Mouse (Mus musculus) heart, adult 8-10 months (tissue): ENCODE data around the gene Pias4. TPM values are rescaled to one million over a fixed set of nuclear protein-coding genes. Genes with fewer than 3 reads are reported as not detected.

Experiments
- microRNA-seq: library from miRNA; unstranded; fragments of <30 nt; microRNA quantifications from one replicate; pipeline ENCODE4 v1.2.0, GENCODE M21; 2022
- total RNA-seq, 4 experiments: library from RNA; stranded (reverse); gene quantifications; 2 replicates each; pipeline ENCODE4 v1.2.4; 2022

The Pias4 gene
- total RNA-seq, 4 experiments from 2014 or later = 16.8 to 18.6 (median 17.0) TPM

Small RNA genes within 50 kb of the gene (microRNA-seq; reads per million reads assigned to microRNA genes)
- not detected for gene Mir5615-1
- gene Mir5615-2 = not detected

Other genes with a start within 250 kb of the Pias4 start
- gene Lmnb2, start 249.7 kb downstream of the Pias4 start, total RNA-seq = 1 to 10 TPM; 3.5 to 6.3 (median 4.8) TPM
- 10 to 100 TPM in 2 of 4 experiments, 1 to 10 TPM in 2; 5.0 to 18.1 (median 12.0) TPM for gene Gadd45b, start 237.8 kb downstream of the Pias4 start, total RNA-seq
- 1 to 10 TPM; 1.0 to 1.7 (median 1.5) TPM for gene Gng7, start 153.0 kb downstream of the Pias4 start, total RNA-seq
- gene Diras1, start 142.3 kb downstream of the Pias4 start, total RNA-seq = under 1 TPM in 1 of 4 experiments, not detected in 3; 0.44 TPM
- 10 to 100 TPM; 12.1 to 14.1 (median 12.7) TPM for gene Slc39a3, start 130.5 kb downstream of the Pias4 start, total RNA-seq
- 100 to 1,000 TPM in 2 of 4 experiments, 10 to 100 TPM in 2; 92.0 to 102 (median 99.4) TPM for gene Sgta, start 107.7 kb downstream of the Pias4 start, total RNA-seq
- 10 to 100 TPM; 12.3 to 14.9 (median 13.2) TPM for gene Thop1, start 97.9 kb downstream of the Pias4 start, total RNA-seq
- under 1 TPM in 3 of 4 experiments, not detected in 1; 0.14 to 0.53 (median 0.27) TPM for gene Creb3l3, start 69.0 kb downstream of the Pias4 start, total RNA-seq
- 100 to 1,000 TPM; 110 to 137 (median 130) TPM for gene Map2k2, start 62.0 kb downstream of the Pias4 start, total RNA-seq
- 10 to 100 TPM; 39.4 to 41.9 (median 40.7) TPM for gene Zbtb7a, start 32.7 kb downstream of the Pias4 start, total RNA-seq
- 1,000 to 10,000 TPM; 1,076 to 1,267 (median 1,170) TPM for gene Eef2, start 8.7 kb upstream of the Pias4 start, total RNA-seq
- 10 to 100 TPM; 26.3 to 35.5 (median 29.8) TPM for gene Dapk3, start 15.1 kb upstream of the Pias4 start, total RNA-seq
- gene 4930442H23Rik, start 15.9 kb upstream of the Pias4 start, total RNA-seq = not detected
- gene Nmrk2, start 34.1 kb upstream of the Pias4 start, total RNA-seq = 10 to 100 TPM in 1 of 4 experiments, 1 to 10 TPM in 3; 5.8 to 18.8 (median 8.2) TPM
- under 1 TPM in 1 of 4 experiments, not detected in 3; 0.63 TPM for gene Atcay, start 62.9 kb upstream of the Pias4 start, total RNA-seq
- 1 to 10 TPM; 1.6 to 3.1 (median 2.7) TPM for gene Zfr2, start 65.2 kb upstream of the Pias4 start, total RNA-seq
- under 1 TPM; 0.26 to 0.75 (median 0.62) TPM for gene Matk, start 85.0 kb upstream of the Pias4 start, total RNA-seq
- 100 to 1,000 TPM; 105 to 124 (median 112) TPM for gene Mrpl54, start 99.0 kb upstream of the Pias4 start, total RNA-seq
- gene Apba3, start 99.0 kb upstream of the Pias4 start, total RNA-seq = 100 to 1,000 TPM; 105 to 122 (median 112) TPM
- gene Tjp3, start 123.7 kb upstream of the Pias4 start, total RNA-seq = under 1 TPM in 1 of 4 experiments, not detected in 3; 0.22 TPM
- 10 to 100 TPM; 25.7 to 29.5 (median 26.8) TPM for gene Pip5k1c, start 125.0 kb upstream of the Pias4 start, total RNA-seq
- 10 to 100 TPM; 14.4 to 19.2 (median 16.3) TPM for gene Cactin, start 153.2 kb upstream of the Pias4 start, total RNA-seq
- 1 to 10 TPM; 2.7 to 5.4 (median 3.5) TPM for gene Tbxa2r, start 160.8 kb upstream of the Pias4 start, total RNA-seq
- gene Gipc3, start 175.3 kb upstream of the Pias4 start, total RNA-seq = 1 to 10 TPM; 4.1 to 6.6 (median 5.2) TPM
- gene Hmg20b, start 182.6 kb upstream of the Pias4 start, total RNA-seq = 10 to 100 TPM; 52.4 to 61.2 (median 57.1) TPM
- 10 to 100 TPM in 1 of 4 experiments, 1 to 10 TPM in 3; 9.2 to 11.4 (median 9.8) TPM for gene Mfsd12, start 189.6 kb upstream of the Pias4 start, total RNA-seq
- gene 4930404N11Rik, start 197.9 kb upstream of the Pias4 start, total RNA-seq = under 1 TPM in 2 of 4 experiments, not detected in 2; 0.29 to 0.66 TPM
- gene Fzr1, start 210.6 kb upstream of the Pias4 start, total RNA-seq = 10 to 100 TPM; 25.9 to 39.0 (median 32.2) TPM
- 10 to 100 TPM; 49.1 to 55.0 (median 53.8) TPM for gene Dohh, start 216.5 kb upstream of the Pias4 start, total RNA-seq
- 1 to 10 TPM in 2 of 4 experiments, under 1 TPM in 2; 0.73 to 1.3 (median 1.0) TPM for gene Gm48551, start 216.5 kb upstream of the Pias4 start, total RNA-seq
- gene Gm48552, start 221.1 kb upstream of the Pias4 start, total RNA-seq = under 1 TPM in 2 of 4 experiments, not detected in 2; 0.50 to 0.72 TPM
- gene Smim24, start 225.1 kb upstream of the Pias4 start, total RNA-seq = 1 to 10 TPM; 1.4 to 2.4 (median 1.9) TPM